Mouse (Mus musculus) megakaryocyte, adult 5-6 weeks (primary cell): ENCODE measurements around the gene Pacs1. TPM values are rescaled to one million over a fixed set of nuclear protein-coding genes. Genes with fewer than 3 reads are reported as not detected.
"Not testable (repeated sequence)": the region's sequence is repeated elsewhere in the genome, so short reads cannot be mapped to it uniquely, and the experiment has no call there.

ENCODE experiments used
- ATAC-seq: 2 replicates; pipeline ENCODE4 v1.8.0; 2016; ENCODE audit warnings: mild to moderate bottlenecking, inconsistent platforms; ENCODE audit not compliant: poor library complexity, severe bottlenecking
- total RNA-seq, 2 experiments: library from RNA; stranded (forward) in 1 of 2; stranded (reverse) in 1 of 2; fragments of 153-499, 151-499 nt in 1 of 2; fragments of 221-1000, 200-1000 nt in 1 of 2; gene quantifications; 2 replicates each; pipeline versions ENCODE4 v1.2.3 to v1.2.4; 2015 to 2017

The Pacs1 gene
- total RNA-seq, 2 experiments from 2014 or later: 14.2 to 45.7 TPM

DNA sequence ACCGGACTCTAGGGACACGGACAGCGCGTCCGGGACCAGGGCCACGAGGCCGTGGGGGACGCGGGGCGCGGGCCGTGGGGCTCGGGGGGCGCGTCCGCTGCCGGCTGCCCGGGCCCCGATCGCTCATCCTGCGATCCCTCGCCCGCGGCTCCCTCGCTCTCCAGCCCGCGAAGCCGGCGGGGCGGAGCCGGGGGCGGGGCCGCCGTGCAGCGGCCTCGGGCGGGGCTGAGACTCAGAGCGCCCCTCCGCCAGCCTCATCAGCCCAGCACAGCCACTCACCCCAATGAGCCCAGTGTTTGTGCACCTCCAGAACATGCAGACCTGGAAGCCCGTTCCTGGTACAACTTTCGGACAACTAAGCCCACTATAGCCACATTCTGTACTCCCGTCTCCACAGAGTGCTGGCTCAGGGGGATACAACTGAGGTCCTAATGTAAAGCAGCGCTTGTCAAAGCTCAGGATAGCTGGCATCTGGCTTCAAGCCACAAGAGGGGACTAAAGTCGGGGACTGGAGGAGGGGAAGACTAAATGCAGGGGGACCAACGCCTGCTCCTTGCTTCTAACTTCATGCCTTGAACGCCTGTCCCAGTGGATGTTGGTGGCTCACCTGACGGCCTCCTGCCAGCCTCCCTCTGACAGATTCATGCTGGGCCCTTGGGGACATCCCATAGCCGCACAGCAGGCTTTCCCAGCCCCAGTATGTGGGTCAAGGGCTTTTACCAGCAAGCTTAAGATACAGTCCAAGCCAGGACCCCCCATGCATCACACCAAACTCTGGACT lies 174.4 kb downstream of the Pacs1 start, which contains the start of gene Cnih2:
TSS of gene Cnih2 (minus strand) at position 159 of the 781 bp plus-strand sequence.
- ATAC-seq: no peak

DNA sequence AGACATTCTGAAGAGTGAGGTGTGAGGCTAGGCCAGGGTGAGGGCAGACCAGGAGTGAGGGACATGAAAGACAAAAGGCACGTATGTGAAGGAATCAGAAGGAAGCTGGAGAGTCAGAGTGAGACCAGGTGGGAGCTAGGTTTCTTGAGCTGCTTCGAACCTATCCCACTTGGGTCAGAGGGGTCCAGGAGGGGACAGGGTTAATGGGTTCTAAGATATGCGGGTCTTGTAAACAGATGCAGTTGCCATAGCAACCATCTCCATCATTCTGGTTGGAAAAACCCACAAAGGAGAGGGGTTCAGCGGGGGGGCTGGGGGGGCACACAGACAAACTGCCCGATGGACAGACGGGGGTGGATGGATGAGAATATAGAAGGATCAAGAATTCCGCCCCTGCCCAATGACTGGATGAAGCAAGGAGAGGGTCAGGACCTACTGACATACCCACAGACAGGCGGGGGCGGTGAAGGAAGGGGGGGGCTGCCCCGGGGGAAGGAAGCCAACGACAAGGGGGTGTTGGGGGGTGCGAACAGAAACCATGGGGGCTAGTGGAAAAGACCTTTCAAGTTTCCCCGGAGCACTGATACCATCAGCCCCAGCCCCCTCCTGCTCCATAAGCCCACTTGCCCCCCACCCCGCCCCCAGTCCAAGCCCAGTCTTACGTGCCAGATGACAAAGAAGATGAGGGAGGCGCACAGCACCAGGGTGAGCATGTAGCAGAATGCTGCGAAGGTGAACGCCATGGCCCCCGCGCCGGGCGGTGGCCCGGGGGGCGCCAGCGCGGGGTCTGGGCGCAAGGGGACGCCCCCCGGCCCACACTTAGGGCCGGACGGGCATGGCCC lies 175.2 kb downstream of the Pacs1 start:
- ATAC-seq: no peak

DNA sequence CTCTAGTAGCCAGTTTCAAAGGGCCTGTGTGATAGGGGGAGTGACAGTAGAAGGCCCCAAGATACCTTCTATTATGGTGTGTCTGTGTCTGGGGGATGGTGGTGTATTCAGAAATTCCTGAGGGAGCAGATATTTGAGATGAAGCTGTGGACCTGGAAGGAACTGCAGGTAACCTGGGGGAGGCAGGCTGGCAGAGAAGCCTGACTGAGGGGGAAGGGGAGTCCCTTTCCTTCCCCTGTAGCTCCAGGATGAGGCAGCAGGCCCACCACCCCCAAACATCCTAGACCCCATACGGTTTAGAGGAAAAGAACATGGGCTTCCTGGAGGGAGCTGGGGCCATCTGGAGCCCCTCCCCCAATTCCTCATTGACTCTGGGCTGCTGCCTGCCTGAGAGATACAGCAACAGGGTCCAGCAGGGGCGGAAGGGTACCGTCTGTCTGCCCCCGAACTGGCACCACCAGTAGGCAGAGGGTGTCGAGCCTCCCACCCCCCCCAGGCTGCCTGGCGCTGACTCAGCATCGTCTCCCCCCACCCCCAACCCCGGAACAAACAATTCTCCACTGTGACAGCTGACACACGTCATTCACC lies 176.9 kb downstream of the Pacs1 start:
- ATAC-seq: no peak

DNA sequence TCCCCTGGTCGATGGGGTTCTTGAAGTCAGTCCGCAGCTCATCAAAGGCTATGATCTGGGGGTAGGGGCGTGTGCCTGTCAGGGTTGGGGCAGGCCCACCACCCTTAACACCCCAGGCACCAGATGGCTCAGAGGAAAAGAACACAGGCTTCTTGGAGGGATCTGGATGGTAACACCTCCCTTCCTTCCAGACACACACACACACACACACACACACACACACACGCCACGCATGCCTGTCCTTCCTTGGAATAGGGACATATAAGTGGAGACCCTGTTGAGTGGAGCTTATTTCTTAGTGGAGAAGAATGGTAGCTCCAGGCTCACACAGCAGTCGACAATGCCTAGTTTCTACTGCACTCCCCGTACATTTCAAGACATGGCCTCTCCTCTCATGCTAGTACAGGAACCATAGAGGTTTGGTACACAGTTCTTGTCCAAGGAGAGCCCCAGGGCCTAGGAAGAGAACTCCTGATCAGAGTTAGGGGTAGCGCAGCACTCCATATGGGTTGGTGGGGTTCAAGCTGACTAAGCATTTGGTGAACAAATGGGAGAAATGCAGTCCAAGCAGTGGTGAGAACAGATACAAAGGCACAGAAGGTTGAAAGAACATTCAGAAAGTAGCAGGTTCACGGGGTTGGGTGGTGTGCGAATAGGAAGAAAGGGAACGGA lies 178.0 kb downstream of the Pacs1 start:
- ATAC-seq: no peak

DNA sequence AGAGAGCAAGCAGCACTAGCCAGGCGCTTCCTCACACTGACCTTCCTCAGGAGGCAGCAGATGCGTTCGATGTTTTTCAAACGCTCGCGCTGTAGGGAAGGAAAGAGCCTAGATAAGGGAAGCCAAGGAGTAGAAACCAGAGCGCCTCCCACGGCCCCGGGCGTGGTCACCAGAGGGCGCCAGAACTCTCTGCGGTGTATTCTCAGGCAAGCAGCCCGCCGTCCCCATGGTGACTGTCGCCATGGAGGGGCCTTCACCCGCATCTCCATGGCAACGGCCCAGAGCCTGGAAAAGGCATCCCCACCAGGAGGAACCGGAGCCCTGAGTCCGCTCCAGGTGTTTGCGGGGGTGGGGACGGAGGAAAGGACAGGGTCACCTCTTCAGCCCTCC lies 178.7 kb downstream of the Pacs1 start:
- ATAC-seq: peak; percentile 93

DNA sequence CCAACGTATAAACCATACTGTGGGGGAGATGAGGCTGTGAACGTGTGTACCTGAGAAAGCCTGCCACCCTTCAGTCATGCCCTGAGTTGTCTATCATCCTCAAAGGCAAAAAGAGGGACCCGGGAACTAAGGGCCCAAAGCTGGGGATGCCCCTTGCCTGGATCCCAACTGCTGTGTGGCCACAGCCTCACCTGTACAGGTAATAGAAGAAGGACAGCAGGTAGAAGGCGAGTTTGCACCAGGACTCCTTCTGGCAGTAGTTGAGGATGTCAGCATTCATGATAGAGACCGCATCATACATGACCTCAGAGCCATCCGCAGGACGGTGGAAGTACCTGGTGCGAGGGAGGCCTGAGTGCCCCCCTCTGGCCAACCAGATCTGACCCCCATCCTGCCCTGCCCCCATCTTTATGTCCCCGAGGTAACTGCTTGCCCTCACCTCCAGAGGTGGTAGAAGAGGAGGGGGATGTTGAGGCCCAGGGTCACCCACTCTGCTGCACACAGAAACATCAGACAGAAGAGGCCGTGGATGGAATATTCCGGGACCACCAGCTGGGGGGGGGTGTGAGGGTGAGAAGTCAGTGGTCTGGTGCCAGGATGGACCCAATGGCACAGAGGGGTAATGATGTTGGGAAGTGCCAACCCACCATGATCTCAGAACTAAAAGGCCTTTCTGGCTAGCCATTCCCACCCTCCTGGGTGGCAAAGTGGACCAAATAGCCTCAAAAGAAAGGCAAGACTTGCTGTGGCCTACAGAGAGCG lies 179.3 kb downstream of the Pacs1 start:
- no peak for ATAC-seq

DNA sequence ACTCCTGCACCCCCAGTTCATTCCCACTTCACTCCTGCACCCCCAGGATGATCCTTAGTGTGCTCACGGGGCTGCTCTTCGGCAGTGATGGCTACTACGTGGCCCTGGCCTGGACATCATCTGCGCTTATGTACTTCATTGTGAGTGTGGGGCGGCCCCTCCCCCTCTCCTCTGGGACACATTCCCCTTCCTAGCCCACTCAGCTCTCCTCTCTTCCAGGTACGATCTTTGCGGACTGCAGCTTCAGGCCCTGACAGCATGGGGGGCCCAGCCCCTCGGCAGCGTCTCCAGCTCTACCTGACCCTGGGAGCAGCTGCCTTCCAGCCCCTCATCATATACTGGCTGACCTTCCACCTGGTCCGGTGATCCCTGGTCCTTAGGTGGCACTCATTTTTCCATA lies 180.8 kb downstream of the Pacs1 start:
- no peak for ATAC-seq

DNA sequence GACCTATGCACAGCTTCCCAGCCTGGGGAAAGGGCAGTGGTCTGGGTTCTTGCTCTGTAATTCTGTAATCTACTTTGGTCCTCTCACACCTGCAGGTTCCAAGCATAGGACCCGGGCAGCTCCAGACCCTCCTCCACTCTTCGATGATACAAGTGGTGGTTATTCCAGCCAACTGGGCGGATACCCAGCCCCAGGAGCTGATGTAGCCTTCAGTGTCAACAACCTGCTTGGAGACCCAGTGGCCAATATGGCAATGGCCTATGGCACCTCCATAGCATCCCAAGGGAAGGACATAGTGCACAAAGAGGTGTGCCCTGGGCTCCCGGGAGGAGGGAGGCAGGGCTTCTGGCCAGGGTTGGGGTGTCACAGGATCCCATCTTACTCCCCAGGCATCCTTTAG lies 183.6 kb downstream of the Pacs1 start:
- ATAC-seq: no peak

DNA sequence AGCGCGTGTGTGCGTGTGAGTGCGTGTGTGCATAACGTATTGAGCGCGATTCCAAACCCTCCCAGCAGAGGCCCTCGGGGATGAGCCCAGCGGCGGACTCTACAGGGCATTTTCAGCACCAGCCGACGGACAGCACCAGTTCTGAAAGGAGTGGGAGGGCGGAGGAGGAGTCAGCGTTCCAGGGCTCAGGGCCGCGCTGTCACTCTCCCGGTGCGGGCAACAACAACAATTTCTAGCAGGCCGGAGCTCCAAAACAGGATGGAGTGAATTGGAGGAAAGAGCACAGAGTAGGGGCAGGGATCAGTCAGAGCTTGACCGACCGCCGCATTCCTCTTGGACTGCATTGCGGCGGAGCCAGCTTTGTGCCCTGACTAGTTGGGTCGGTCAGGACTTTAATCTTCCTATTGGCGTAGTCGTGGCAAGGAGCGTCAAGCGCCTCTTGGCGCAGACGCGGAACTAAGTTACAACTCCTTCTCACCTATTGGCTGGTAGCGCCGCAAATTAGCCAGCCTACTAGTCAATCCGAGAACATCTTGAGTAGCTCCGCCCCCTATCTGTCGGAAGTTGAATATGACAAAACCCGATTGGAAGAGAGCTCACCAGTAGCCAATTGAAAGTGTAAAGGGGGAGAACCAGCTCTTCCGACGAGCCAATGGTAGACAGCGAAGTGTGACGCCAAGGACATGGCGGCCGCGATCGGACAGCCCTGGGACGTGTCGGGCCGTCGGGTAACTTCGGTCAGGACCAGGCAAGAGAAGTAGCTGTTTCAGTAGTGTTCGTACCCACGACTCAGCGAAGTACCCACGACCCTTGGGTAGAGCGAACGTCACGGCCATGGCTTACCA lies 184.8 kb downstream of the Pacs1 start, which contains the start of gene Yif1a:
TSS of gene Yif1a (plus strand) at position 655 of the 845 bp plus-strand sequence.
- peak; percentile 91 for ATAC-seq

DNA sequence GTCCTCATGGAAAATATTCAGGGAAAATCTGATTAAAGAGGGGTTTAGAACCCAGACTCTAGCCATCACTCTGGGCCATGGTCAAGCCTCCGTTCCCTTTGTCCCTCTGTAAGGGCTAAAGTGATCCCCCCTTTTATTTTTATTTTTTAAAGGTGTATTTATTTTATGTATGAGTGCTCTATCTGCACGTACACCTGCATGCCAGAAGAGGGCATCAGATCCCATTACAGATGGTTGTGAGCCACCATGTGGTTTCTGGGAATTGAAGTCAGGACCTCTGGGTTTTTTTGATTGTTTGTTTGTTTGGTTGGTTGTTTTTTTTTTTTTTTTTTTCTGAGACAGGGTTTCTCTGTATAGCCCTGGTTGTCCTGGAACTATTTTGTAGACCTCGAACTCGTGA lies 186.4 kb downstream of the Pacs1 start:
- ATAC-seq: not testable (repeated sequence)

DNA sequence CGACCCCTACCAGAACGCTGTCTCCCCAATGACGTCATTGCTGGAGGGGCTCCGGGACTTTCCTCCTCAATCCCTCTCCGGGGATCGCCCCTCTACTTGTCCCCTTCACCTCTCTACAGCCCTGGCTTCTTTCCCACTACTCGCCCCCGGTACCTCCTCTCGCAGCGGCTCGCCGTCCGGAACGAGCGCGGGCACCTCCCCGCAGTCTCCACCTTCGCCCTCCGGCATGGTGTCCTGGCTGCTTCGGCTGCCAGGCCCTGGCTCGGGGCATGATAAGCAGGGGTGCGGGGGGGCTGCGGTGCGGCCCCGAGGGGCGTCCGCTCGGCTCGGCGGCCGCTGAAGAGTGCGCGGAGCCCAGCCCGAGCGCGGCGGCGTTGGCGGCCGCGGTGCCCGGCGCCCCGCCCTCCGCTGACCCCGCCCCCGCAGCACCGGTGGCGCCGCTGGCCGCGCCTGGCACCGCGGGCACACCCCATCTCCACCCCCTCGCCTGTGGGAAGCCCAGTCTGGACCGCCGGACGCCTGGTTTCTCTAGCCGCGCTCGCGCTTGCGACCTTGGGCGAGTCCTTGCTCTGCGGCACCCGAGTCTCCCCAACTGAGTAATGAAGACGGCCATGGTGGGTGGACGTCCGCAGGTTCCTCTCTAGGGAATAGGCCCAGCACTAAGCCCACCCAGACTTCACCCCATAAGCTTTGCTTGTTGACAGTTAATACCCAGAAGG lies 187.6 kb downstream of the Pacs1 start, which contains the start of gene Tmem151a:
TSS of gene Tmem151a (minus strand) at position 387 of the 719 bp plus-strand sequence.
- 0 out of 2 replicates have a peak, but pooled peaks have one; percentile 20 for ATAC-seq

DNA sequence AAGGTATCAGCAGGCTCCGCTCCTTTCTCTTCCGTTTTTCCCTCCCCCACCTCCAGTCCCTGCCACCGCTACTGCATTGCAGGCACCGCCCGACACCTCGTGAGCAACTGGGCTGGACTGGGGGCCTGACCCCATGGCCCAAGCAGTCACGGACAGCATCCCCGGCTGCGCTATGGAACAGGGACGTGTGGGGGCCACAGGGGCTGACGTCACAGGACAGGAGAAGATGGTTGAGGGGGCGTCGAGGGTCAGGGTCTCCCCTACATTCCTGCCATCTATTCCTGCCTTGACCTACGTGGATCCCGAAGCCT lies 188.1 kb downstream of the Pacs1 start:
- ATAC-seq: no peak

DNA sequence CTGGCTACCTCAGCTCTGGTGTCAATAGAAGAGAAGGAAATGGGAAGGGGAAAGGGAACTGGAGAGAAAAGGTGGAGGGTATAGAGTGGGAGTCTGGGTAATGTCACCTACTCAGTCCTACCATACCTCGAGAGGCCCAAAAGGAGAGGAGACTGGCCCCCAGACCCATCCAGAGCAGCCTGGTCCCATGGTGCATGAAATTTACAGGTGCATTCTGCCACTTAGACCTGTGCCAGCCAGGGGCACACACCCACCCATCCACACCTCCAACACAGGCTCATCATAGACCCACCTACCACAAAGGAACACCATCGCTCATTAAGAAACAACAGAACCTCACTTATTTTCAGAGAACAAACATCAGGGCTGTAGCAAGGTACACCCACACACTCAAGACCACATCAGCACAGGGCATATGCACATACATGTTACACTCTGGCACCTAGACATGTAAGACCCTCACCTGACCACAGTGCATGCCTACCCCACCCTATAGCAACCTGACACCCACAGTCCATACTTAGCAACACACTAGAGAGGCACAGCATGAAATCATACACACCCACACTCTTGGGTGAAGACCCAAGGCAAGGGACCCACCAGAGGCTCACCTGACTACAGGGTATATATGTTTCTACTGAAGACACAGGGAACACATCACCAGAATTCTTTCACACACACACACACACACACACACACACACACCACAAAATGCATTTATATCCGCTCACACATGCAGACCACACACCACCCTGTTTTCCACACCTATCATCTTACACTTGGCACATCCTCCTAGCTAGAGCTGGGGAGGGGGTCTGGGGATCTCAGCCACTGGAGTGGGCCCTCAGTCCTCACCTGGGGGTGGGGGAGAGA lies 188.7 kb downstream of the Pacs1 start:
- no peak for ATAC-seq

Other genes with a start within 250 kb of the Pacs1 start
- 0.31 and 1.0 TPM in 2 replicates for gene Slc29a2, start 249.3 kb downstream of the Pacs1 start, total RNA-seq (2015)
- 0.18 and 3.4 TPM in 2 replicates for gene Slc29a2, start 249.3 kb downstream of the Pacs1 start, total RNA-seq (2017)
- not detected in 2 replicates for gene B4gat1, start 234.3 kb downstream of the Pacs1 start, total RNA-seq (2015)
- gene B4gat1, start 234.3 kb downstream of the Pacs1 start, total RNA-seq (2017): 0.62 and 2.2 TPM in 2 replicates
- gene AC124502.3, start 234.2 kb downstream of the Pacs1 start, total RNA-seq (2015): 7.0 and 7.2 TPM in 2 replicates
- 3.5 and 4.6 TPM in 2 replicates for gene AC124502.3, start 234.2 kb downstream of the Pacs1 start, total RNA-seq (2017)
- gene Brms1, start 231.8 kb downstream of the Pacs1 start, total RNA-seq (2015): 16.5 and 22.4 TPM in 2 replicates
- gene Brms1, start 231.8 kb downstream of the Pacs1 start, total RNA-seq (2017): 28.5 and 30.4 TPM in 2 replicates
- 0.30 and 0.65 TPM in 2 replicates for gene Rin1, start 222.6 kb downstream of the Pacs1 start, total RNA-seq (2015)
- gene Rin1, start 222.6 kb downstream of the Pacs1 start, total RNA-seq (2017): 0.15 and 0.98 TPM in 2 replicates
- 0.13 TPM in 1 of 2 replicates, not detected in the other for gene Cd248, start 205.0 kb downstream of the Pacs1 start, total RNA-seq (2015)
- not detected in 2 replicates for gene Cd248, start 205.0 kb downstream of the Pacs1 start, total RNA-seq (2017)
- gene Tmem151a, start 187.6 kb downstream of the Pacs1 start, total RNA-seq (2015): not detected in 2 replicates
- gene Tmem151a, start 187.6 kb downstream of the Pacs1 start, total RNA-seq (2017): not detected in 2 replicates
- 30.6 and 33.4 TPM in 2 replicates for gene Yif1a, start 184.6 kb downstream of the Pacs1 start, total RNA-seq (2015)
- gene Yif1a, start 184.6 kb downstream of the Pacs1 start, total RNA-seq (2017): 8.5 and 14.1 TPM in 2 replicates
- gene Cnih2, start 174.6 kb downstream of the Pacs1 start, total RNA-seq (2015): not detected in 2 replicates
- not detected in 2 replicates for gene Cnih2, start 174.6 kb downstream of the Pacs1 start, total RNA-seq (2017)
- gene Rab1b, start 166.0 kb downstream of the Pacs1 start, total RNA-seq (2015): 67.7 and 77.3 TPM in 2 replicates
- gene Rab1b, start 166.0 kb downstream of the Pacs1 start, total RNA-seq (2017): 120 and 127 TPM in 2 replicates
- 2.1 and 3.2 TPM in 2 replicates for gene Klc2, start 154.6 kb downstream of the Pacs1 start, total RNA-seq (2015)
- gene Klc2, start 154.6 kb downstream of the Pacs1 start, total RNA-seq (2017): 2.1 and 4.6 TPM in 2 replicates
- 109 TPM in 2 replicates for gene Sf3b2, start 22.3 kb upstream of the Pacs1 start, total RNA-seq (2015)
- 240 and 249 TPM in 2 replicates for gene Sf3b2, start 22.3 kb upstream of the Pacs1 start, total RNA-seq (2017)
- gene Gal3st3, start 25.2 kb upstream of the Pacs1 start, total RNA-seq (2015): not detected in 2 replicates
- gene Gal3st3, start 25.2 kb upstream of the Pacs1 start, total RNA-seq (2017): not detected in 2 replicates
- gene Catsper1, start 62.6 kb upstream of the Pacs1 start, total RNA-seq (2015): not detected in 2 replicates
- gene Catsper1, start 62.6 kb upstream of the Pacs1 start, total RNA-seq (2017): not detected in 2 replicates
- not detected in 2 replicates for gene Cst6, start 76.5 kb upstream of the Pacs1 start, total RNA-seq (2015)
- gene Cst6, start 76.5 kb upstream of the Pacs1 start, total RNA-seq (2017): not detected in 2 replicates
- 19.7 and 25.8 TPM in 2 replicates for gene Eif1ad, start 93.6 kb upstream of the Pacs1 start, total RNA-seq (2015)
- 33.1 and 37.4 TPM in 2 replicates for gene Eif1ad, start 93.6 kb upstream of the Pacs1 start, total RNA-seq (2017)
- 269 and 297 TPM in 2 replicates for gene Banf1, start 94.0 kb upstream of the Pacs1 start, total RNA-seq (2015)
- 29.3 and 29.6 TPM in 2 replicates for gene Banf1, start 94.0 kb upstream of the Pacs1 start, total RNA-seq (2017)
- gene Sart1, start 115.6 kb upstream of the Pacs1 start, total RNA-seq (2015): 47.2 and 57.3 TPM in 2 replicates
- gene Sart1, start 115.6 kb upstream of the Pacs1 start, total RNA-seq (2017): 62.2 and 64.6 TPM in 2 replicates
- not detected in 2 replicates for gene Tsga10ip, start 129.4 kb upstream of the Pacs1 start, total RNA-seq (2015)
- gene Tsga10ip, start 129.4 kb upstream of the Pacs1 start, total RNA-seq (2017): not detected in 2 replicates
- gene Drap1, start 151.9 kb upstream of the Pacs1 start, total RNA-seq (2015): 62.3 and 72.3 TPM in 2 replicates
- 53.7 and 59.0 TPM in 2 replicates for gene Drap1, start 151.9 kb upstream of the Pacs1 start, total RNA-seq (2017)
- gene AI837181, start 152.0 kb upstream of the Pacs1 start, total RNA-seq (2015): 20.3 and 23.7 TPM in 2 replicates
- 8.9 and 15.6 TPM in 2 replicates for gene AI837181, start 152.0 kb upstream of the Pacs1 start, total RNA-seq (2017)
- 0.48 and 1.2 TPM in 2 replicates for gene Fosl1, start 174.4 kb upstream of the Pacs1 start, total RNA-seq (2015)
- gene Fosl1, start 174.4 kb upstream of the Pacs1 start, total RNA-seq (2017): 0.69 and 0.95 TPM in 2 replicates
- gene Ccdc85b, start 184.8 kb upstream of the Pacs1 start, total RNA-seq (2015): 0.80 and 1.1 TPM in 2 replicates
- gene Ccdc85b, start 184.8 kb upstream of the Pacs1 start, total RNA-seq (2017): 1.7 TPM in 2 replicates
- gene Fibp, start 187.5 kb upstream of the Pacs1 start, total RNA-seq (2015): 55.8 and 64.9 TPM in 2 replicates
- 93.9 and 115 TPM in 2 replicates for gene Fibp, start 187.5 kb upstream of the Pacs1 start, total RNA-seq (2017)
- 5.7 and 12.6 TPM in 2 replicates for gene Ctsw, start 195.4 kb upstream of the Pacs1 start, total RNA-seq (2015)
- 5.9 and 9.1 TPM in 2 replicates for gene Ctsw, start 195.4 kb upstream of the Pacs1 start, total RNA-seq (2017)
- 0.42 and 1.2 TPM in 2 replicates for gene Efemp2, start 200.8 kb upstream of the Pacs1 start, total RNA-seq (2015)
- gene Efemp2, start 200.8 kb upstream of the Pacs1 start, total RNA-seq (2017): 1.2 TPM in 1 of 2 replicates, not detected in the other
- gene Mus81, start 215.3 kb upstream of the Pacs1 start, total RNA-seq (2015): 16.2 and 16.6 TPM in 2 replicates
- gene Mus81, start 215.3 kb upstream of the Pacs1 start, total RNA-seq (2017): 9.2 and 13.8 TPM in 2 replicates
- 2,162 and 2,175 TPM in 2 replicates for gene Cfl1, start 217.3 kb upstream of the Pacs1 start, total RNA-seq (2015)
- gene Cfl1, start 217.3 kb upstream of the Pacs1 start, total RNA-seq (2017): 1,771 and 1,778 TPM in 2 replicates
- gene 1700020D05Rik, start 230.7 kb upstream of the Pacs1 start, total RNA-seq (2015): 1.8 and 2.1 TPM in 2 replicates
- gene 1700020D05Rik, start 230.7 kb upstream of the Pacs1 start, total RNA-seq (2017): 0.49 and 1.5 TPM in 2 replicates
- gene Snx32, start 237.4 kb upstream of the Pacs1 start, total RNA-seq (2015): 2.7 and 4.8 TPM in 2 replicates
- 1.5 and 3.0 TPM in 2 replicates for gene Snx32, start 237.4 kb upstream of the Pacs1 start, total RNA-seq (2017)